Mouse (Mus musculus): ENCODE data around the gene Vasp.

DNA sequence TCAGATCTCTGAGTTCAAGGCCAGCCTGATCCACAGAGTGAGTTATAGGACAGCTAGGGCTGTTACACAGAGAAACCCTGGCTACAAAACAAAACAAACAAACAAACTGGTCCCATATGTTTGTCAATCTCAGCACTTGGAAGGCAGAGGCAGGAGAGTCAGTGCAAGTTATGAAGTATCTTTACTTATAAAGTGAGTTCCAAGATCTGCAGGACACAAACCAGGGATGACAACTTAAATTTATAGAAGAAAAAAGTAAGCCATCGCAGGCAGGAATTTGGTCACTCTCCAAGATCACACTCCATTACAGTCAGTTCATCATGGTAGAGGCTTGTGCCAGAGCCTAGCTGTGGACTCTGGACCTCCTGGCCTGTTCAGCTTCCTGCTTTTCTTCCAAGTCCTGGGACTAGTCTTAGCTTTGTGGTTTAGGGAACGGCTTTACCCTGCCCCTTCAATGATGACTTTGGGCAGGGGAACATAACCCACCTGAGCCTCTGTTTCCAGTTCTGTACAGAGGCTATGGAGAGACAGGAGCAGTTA, 41.5 kb downstream of the Vasp start:
- TF ChIP-seq EP300 (optimal IDR thresholded peaks at IDR 0.05) (no peak), CTCF (IDR thresholded peaks at IDR 0.05; ENCODE audit: low read depth) (no peak)
